Mouse (Mus musculus) subcutaneous adipose tissue, adult 2 months (tissue): Measurements from ENCODE around the gene Ccnk. TPM values are rescaled to one million over a fixed set of nuclear protein-coding genes. Genes with fewer than 3 reads are reported as not detected.

ENCODE experiments used
- polyA plus RNA-seq: library from polyadenylated mRNA; depleted of rRNA; stranded (reverse); fragments of >200 nt; gene quantifications from 2 replicates; pipeline ENCODE4 v1.2.3, GENCODE M21; 2012; ENCODE audit warnings: low replicate concordance; rRNA removed

The Ccnk gene
- polyA plus RNA-seq = 11.6 and 18.8 TPM in 2 replicates

DNA sequence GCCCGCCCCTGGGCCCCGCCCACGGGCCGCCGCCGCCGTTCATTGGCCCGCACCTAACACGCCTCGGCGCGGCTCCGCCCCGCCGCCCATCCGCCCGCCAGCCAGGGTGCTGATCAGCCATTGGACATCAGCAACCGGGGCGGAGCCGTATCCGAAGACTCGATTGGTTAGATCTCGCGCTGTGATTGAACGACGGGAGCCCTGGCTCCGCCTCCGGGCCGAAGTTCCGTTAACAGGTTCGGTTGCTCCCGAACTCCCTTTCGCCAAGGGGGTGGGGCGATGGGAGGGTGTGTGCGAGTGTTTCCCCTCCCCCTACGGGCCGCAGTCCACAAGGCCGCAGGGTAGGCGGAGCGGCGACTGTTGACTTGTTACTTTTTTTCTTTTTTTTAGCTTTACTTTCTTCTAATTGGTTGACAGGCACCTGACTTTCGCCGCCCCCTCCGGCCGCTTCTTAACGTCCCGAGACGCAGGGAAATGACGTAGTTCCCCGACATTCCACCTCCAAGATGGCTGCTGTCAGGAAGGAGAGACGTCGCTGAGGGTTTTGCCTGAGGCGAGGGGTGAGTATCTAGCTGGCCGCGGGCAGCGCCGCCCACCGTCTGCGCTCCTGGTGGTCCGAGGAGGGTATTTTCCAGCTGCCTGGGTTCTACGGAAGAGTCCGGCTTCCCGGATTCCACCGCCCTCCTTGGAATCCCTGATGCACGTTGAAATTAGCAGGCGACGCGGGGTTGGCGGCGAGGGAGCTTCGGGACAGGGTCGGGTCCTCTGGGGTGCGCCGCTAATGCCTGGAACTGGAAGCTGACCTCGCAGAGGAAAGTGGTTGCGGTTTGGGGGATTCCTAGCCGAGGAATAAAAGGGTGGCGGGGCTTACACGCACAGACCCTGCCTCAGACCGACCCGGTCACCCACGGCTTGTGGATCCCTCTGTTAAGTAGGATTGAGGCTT lies at the start of gene Ccnk:
Gene Ccnk (plus strand): TSS at position 259 of the 946 bp plus-strand sequence.

DNA sequence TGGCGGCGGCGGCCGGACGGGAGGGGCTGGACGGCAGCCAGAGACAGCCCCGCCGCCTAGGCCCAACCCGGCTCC lies 296 bp upstream of the Ccnk start, which contains the start of gene Setd3:
Gene Setd3 (minus strand): TSS at position 69 of the 75 bp plus-strand sequence.

Other genes with a start within 250 kb of the Ccnk start
- 0.36 and 0.42 TPM in 2 replicates for gene Bcl11b, start 176.0 kb upstream of the Ccnk start, polyA plus RNA-seq
- gene Setd3, start 265 bp upstream of the Ccnk start, polyA plus RNA-seq = 34.0 and 42.3 TPM in 2 replicates
- gene Ccdc85c, start 95.8 kb downstream of the Ccnk start, polyA plus RNA-seq = 11.4 and 27.6 TPM in 2 replicates
- gene Hhipl1, start 126.7 kb downstream of the Ccnk start, polyA plus RNA-seq = 3.2 and 12.6 TPM in 2 replicates
- gene Cyp46a1, start 154.8 kb downstream of the Ccnk start, polyA plus RNA-seq = 2.5 and 8.6 TPM in 2 replicates
- 25.1 and 133 TPM in 2 replicates for gene Eml1, start 191.4 kb downstream of the Ccnk start, polyA plus RNA-seq